Mouse (Mus musculus) intestine, embryonic 15.5 days (tissue): ENCODE data around the gene Isca2. TPM values are rescaled to one million over a fixed set of nuclear protein-coding genes. Genes with fewer than 3 reads are reported as not detected.

ENCODE experiments used
- ATAC-seq: fragments of 200-750 bp; cut with Nextera tagmentation; 2 replicates; pipeline ENCODE4 v1.8.0; 2017; ENCODE audit warnings: moderate TSS enrichment, moderate library complexity
- H3K27ac ChIP-seq: fragments of 300-500 bp; sonication (generic); 2 replicates; pipeline ENCODE4 v1.5.1; 2015; ENCODE audit warnings: mild to moderate bottlenecking, inconsistent platforms
- H3K27me3 ChIP-seq: fragments of 300-500 bp; sonication (generic); replicated peaks from 2 replicates; pipeline ENCODE4 v1.6.1; 2015; ENCODE audit warnings: inconsistent platforms
- H3K36me3 ChIP-seq: fragments of 300-500 bp; sonication (generic); 2 replicates; pipeline ENCODE4 v1.6.1; 2015; ENCODE audit warnings: inconsistent platforms
- H3K4me1 ChIP-seq: fragments of 300-500 bp; sonication (generic); replicated peaks from 2 replicates; pipeline ENCODE4 v1.6.1; 2015; ENCODE audit warnings: inconsistent platforms
- H3K4me2 ChIP-seq: fragments of 300-500 bp; sonication (generic); replicated peaks from 2 replicates; pipeline ENCODE4 v1.6.1; 2015; ENCODE audit warnings: mild to moderate bottlenecking, inconsistent platforms
- H3K4me3 ChIP-seq: fragments of 300-500 bp; sonication (generic); replicated peaks from 2 replicates; pipeline ENCODE4 v1.5.1; 2015; ENCODE audit warnings: inconsistent platforms
- H3K9ac ChIP-seq: fragments of 300-500 bp; sonication (generic); 2 replicates; pipeline ENCODE4 v1.6.1; 2015; ENCODE audit warnings: inconsistent platforms
- H3K9me3 ChIP-seq: fragments of 300-500 bp; sonication (generic); 2 replicates; pipeline ENCODE4 v1.6.1; 2016; ENCODE audit warnings: inconsistent platforms
- WGBS: fragments of 180-500 bp; shearing (Covaris S2); methylation state at CpG from one replicate; pipeline ENCODE4 v1.1.7; 2015; 5-methylcytosine and 5-hydroxymethylcytosine counted together
- polyA plus RNA-seq: library from polyadenylated mRNA; unstranded; fragments of >200 nt; fragmentation: Nextera tagmentation; extraction: Ambion mirVana; gene quantifications from 2 replicates; pipeline ENCODE4 v1.2.1, GENCODE M21; 2015

Gene Isca2
- polyA plus RNA-seq, 1 experiment from 2014 or later: 124 TPM

DNA sequence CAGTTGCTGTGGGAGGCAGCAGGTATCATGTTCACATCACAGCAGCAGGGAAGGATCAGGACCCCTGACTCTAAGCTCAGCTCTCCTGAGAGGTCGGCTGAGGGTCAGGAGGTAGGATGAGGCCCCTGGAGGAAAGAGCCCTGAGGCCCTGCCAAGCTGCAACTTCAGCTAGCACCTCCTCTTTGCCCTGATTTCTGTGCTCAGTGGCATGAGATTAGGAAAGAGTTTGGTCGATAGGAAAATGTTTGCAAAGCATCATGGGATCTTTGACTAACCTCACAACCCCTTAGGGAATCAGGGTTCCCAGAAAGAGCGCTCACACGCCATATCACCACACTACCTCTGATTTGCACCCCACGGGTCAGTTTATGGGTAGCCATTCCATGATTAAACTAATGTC, 33.7 kb downstream of the Isca2 start:
- Histone ChIP-seq H3K36me3 (no peaks in the 10 kb centered on the region), H3K9ac (no peak overlapping the region), H3K4me3 (no peak overlapping the region), H3K27me3 (no peaks in the 10 kb centered on the region), H3K4me1 (peaks cover 11% of the 10 kb centered on the region), H3K27ac (no peak overlapping the region), H3K4me2 (no peak overlapping the region; the same call in 1 of the 2 replicates), H3K9me3 (no peaks in the 10 kb centered on the region)
- 53% methylated on average over 5 of the region's 5 CpGs for WGBS
- peak; percentile 35 for ATAC-seq

DNA sequence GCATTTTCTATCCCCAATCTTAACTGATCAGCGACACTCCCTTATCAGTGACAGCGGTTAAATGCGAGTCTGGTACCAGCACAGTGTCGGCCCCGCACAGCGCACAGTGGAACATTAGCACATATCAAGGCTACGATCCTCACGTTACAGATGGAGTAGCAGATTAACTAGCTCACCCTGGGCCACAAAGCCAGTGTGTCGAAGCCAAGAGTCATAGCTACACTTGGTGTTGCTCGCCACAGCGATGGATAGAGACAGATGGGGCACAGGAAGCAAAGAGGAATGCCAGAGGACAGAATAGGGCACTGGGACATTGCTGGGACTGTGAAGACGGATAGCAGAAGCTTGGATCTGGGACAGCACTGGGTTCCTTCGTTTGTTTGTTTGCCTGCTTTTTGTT, 34.3 kb downstream of the Isca2 start:
- Histone ChIP-seq H3K9me3 (no peaks in the 10 kb centered on the region), H3K27ac (no peak overlapping the region), H3K36me3 (no peaks in the 10 kb centered on the region), H3K27me3 (no peaks in the 10 kb centered on the region), H3K9ac (no peak overlapping the region), H3K4me3 (no peak overlapping the region), H3K4me1 (peaks cover 11% of the 10 kb centered on the region), H3K4me2 (no peak overlapping the region)
- WGBS: 80% methylated on average over 13 of the region's 13 CpGs
- no peak for ATAC-seq

DNA sequence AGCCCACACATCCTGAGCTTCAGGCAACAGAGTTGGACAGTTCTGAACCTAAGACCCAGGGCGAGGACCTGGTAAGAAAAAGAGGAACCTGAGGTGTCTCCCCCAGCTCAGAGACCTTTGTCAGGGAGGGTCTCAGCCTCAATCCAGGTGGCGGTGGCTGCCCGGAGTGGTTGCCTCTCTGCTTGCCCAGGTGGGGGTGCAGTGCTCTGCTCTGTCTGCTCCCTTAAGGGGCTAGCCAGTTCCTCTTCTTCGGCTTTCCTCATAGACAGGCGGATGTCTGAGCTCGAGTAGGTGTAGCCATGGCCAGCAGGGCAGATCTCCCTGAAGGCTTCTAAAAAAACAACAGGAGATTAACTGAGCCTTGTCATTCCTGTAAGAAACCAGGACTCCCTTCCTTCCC, 36.0 kb downstream of the Isca2 start:
- no peaks in the 10 kb centered on the region for H3K9me3 ChIP-seq
- 80% methylated on average over 6 of the region's 6 CpGs for WGBS
- no peak overlapping the region for H3K4me3 ChIP-seq
- ATAC-seq: no peak
- H3K27me3 ChIP-seq: no peaks in the 10 kb centered on the region
- H3K4me1 ChIP-seq: peaks cover 11% of the 10 kb centered on the region
- H3K9ac ChIP-seq: no peak overlapping the region
- H3K4me2 ChIP-seq: no peak overlapping the region
- H3K36me3 ChIP-seq: no peaks in the 10 kb centered on the region
- H3K27ac ChIP-seq: no peak overlapping the region

DNA sequence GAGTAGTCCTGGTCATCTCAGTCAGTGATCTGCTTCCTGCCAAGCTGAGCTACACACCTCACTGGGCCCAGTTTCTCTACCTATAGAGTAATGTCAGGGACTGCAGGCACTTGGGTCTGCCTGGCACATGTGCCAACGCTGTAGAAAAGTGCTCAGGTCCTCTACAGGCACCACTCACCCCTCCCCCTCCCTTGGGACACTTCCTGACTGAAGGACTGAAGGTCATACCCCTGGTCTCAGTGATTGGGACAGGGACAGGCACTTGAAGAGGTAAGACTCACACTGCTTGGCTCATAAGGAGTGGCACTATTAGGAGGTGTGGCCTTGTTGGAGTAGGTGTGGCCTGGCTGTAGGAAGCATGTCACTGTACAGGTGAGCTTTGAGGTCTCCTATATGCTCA, 37.8 kb downstream of the Isca2 start:
- no peak overlapping the region for H3K27ac ChIP-seq

DNA sequence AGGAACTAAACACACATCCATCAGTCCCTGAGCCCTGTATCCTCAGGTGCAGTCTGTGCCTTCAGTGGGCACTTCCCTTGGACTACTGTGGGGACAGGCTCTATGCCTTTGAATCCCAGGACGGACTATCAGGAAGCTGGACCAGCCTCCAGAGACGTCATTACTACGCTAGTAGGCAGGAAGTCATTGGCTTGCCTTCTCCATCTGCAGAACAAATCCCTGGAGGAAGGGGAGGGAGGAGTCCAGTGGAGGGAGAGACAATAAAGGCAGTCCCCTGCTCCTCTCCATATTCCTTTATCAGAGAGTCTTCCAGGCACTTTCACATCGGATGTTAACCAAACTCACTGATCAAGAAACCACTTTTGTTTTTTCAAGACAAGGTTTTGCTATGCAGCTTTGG, 38.5 kb downstream of the Isca2 start:
- H3K27ac ChIP-seq: no peak overlapping the region
- H3K4me2 ChIP-seq: no peak overlapping the region
- WGBS: 52% methylated on average over 4 of the region's 4 CpGs
- no peaks in the 10 kb centered on the region; the same call in 1 of the 2 replicates for H3K4me1 ChIP-seq
- H3K9ac ChIP-seq: no peak overlapping the region
- H3K9me3 ChIP-seq: no peaks in the 10 kb centered on the region
- no peaks in the 10 kb centered on the region for H3K36me3 ChIP-seq
- no peaks in the 10 kb centered on the region for H3K27me3 ChIP-seq
- ATAC-seq: no peak
- no peak overlapping the region for H3K4me3 ChIP-seq

More for the DNA sequence above, 37.8 kb downstream of the Isca2 start:
- H3K27me3 ChIP-seq: no peaks in the 10 kb centered on the region
- H3K9ac ChIP-seq: no peak overlapping the region
- no peaks in the 10 kb centered on the region for H3K9me3 ChIP-seq
- H3K4me2 ChIP-seq: no peak overlapping the region
- no peaks in the 10 kb centered on the region for H3K36me3 ChIP-seq
- H3K4me1 ChIP-seq: peaks cover 2% of the 10 kb centered on the region
- no peak overlapping the region for H3K4me3 ChIP-seq
- 0 out of 2 replicates have a peak, but pooled peaks have one; percentile 16 for ATAC-seq
- WGBS: 71% methylated on average over 1 of the region's 1 CpGs

DNA sequence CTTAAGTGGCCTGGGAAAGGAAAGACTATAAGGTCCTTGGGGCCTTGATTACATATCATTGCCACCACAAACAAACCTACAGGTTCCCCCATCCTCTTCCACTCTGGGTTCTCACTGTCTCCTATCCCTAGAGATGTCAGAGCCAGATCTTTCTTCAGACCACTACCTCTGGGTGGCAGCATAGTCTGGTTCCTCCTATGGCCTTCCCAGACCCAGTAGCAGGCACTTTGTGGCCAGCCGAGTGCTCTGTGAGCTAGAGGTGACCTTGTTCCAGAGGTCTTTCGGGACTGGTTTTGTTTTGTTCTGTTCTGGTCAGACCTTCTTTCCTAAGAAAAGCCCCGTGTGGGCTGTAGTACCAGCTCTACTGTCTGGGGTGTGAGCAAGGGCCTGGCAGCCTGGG, 39.0 kb downstream of the Isca2 start:
- Histone ChIP-seq H3K4me3 (no peak overlapping the region), H3K4me1 (no peaks in the 10 kb centered on the region), H3K36me3 (no peaks in the 10 kb centered on the region), H3K9ac (no peak overlapping the region), H3K27ac (no peak overlapping the region), H3K27me3 (no peaks in the 10 kb centered on the region), H3K4me2 (no peak overlapping the region), H3K9me3 (no peaks in the 10 kb centered on the region)
- WGBS: 57% methylated on average over 3 of the region's 3 CpGs
- ATAC-seq: no peak

DNA sequence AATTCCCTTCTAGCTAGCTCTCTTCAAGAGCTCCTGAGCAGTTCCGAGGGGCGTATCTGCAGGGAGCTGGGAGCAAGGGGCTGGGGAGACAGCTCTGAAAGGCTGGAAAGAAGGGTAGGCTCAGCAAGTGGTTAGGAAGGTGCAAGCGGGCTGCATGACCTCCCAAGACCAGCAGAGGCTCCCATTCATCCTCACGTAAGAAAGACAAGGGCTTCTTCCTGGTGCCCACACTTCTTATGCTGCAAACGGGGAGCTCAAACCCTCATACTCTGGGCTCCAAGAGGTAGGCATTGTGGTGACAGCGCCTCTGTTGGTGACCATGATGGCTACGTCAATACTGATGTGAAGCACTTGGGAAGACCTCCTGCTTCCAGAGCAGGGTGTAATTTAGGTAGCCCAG, 40.7 kb downstream of the Isca2 start:
- no peak overlapping the region for H3K4me2 ChIP-seq
- no peak overlapping the region for H3K9ac ChIP-seq
- no peak for ATAC-seq

DNA sequence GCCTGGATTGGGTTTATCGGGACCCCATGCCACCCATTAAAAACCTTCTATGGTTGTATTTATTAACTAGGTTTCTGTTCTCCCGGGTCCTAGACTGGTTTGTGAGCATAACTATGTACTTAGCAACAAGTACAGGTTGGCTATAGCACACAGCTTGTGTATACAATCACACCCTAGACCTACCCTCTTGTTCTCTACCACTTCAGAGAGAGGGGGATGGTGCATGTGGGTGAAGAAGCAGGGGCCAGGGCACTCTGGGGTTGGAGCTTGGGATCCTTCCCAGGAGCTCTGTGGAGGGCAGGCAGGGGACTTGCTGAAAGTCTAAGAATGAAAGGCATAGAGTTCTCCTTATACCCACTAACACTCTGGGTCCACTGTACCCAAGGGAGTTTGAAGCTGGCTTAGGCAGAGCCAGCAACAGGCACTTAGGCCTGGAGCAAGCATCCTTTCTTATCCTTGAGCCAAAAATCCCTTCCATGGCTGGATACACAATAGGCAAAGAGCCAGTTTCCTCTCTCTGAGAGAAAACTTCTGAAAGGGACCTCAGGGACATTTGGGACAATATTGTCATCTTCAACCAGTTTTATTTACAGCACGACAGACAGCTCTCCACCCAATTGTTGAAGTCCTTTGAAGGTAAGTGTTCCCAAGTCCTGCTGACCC, 41.7 kb downstream of the Isca2 start:
- Histone ChIP-seq H3K4me3 (no peak overlapping the region), H3K4me2 (no peak overlapping the region), H3K4me1 (no peaks in the 10 kb centered on the region), H3K9me3 (no peaks in the 10 kb centered on the region), H3K27ac (no peak overlapping the region), H3K27me3 (no peaks in the 10 kb centered on the region), H3K36me3 (no peaks in the 10 kb centered on the region), H3K9ac (no peak overlapping the region)
- WGBS: 57% methylated on average over 3 of the region's 3 CpGs
- no peak for ATAC-seq

More for the DNA sequence above, 40.7 kb downstream of the Isca2 start:
- Histone ChIP-seq H3K27me3 (no peaks in the 10 kb centered on the region), H3K4me1 (no peaks in the 10 kb centered on the region), H3K36me3 (no peaks in the 10 kb centered on the region), H3K4me3 (no peak overlapping the region), H3K27ac (no peak overlapping the region), H3K9me3 (no peaks in the 10 kb centered on the region)
- 47% methylated on average over 7 of the region's 7 CpGs for WGBS

DNA sequence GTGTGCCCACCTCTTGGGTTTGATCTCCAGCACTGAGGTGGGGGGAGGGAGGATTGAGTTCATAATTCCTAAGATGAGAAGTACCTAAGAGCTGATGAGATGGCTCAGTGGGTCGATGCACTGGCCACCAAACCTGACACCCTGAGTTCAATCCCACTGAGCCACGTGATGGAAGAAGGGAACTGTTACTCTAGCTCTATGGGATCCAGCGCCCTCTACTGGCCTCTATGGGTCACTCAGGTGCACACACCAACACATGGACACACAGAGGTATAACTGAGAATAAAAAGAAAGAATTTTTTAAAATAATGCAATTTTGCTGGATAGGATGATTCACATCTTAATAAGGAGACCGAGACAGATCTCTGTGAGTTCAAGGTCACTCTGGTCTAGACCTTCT, 45.4 kb downstream of the Isca2 start:
- ATAC-seq: no peak
- no peaks in the 10 kb centered on the region for H3K4me1 ChIP-seq
- H3K27me3 ChIP-seq: no peaks in the 10 kb centered on the region
- 72% methylated on average over 4 of the region's 4 CpGs for WGBS
- H3K9ac ChIP-seq: no peak overlapping the region
- no peak overlapping the region for H3K4me3 ChIP-seq
- H3K36me3 ChIP-seq: no peaks in the 10 kb centered on the region
- H3K9me3 ChIP-seq: no peaks in the 10 kb centered on the region
- H3K27ac ChIP-seq: no peak overlapping the region
- no peak overlapping the region for H3K4me2 ChIP-seq

DNA sequence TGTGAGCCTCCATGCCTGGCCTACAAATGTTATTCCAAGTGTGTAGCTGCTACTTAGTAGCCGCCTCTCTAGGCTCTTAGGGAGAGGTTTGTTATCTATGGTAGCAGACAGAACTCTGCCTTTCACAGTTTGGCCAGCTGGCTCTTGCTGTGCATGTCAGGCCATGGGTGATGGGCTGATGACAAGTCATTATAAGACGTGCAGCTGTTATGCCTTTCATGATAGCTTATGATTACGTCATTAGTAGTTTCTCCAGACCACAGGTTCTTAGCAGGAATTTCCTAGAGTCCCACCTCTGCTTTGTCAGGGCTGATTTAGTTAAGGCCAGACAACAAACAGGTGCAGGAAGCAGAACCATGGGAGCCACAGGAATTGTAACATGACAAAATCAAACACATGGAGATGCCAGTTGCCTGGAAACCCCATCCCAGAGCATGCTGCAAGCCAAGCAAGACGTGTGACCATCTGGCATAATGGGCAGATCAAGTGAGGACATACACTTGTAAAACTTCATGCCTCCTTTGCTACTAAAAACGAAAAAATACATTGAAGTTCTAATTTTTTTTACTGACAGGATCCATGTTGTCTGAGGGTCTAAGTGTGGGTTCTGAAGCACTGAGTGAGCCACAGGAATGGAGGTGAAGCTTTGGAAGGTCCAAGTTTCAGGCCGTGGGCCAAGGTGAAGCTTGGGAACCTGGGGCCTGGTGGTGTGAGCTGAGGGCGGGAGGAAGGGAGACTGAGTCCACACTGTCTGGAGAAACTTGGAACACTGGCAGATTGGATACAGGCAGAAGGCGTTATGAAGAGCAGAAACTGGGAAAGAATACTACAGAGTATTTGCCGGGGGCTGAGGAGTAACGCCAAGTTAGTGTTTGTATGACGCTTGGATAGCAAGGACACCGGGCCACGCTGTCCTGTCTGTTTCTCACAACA, 46.5 kb downstream of the Isca2 start:
- Histone ChIP-seq H3K9me3 (no peaks in the 10 kb centered on the region), H3K9ac (no peak overlapping the region), H3K27ac (no peak overlapping the region), H3K4me1 (no peaks in the 10 kb centered on the region), H3K36me3 (no peaks in the 10 kb centered on the region), H3K4me2 (no peak overlapping the region), H3K4me3 (no peak overlapping the region), H3K27me3 (no peaks in the 10 kb centered on the region)
- ATAC-seq: no peak; the same call in 1 of the 2 replicates
- 85% methylated on average over 13 of the region's 13 CpGs for WGBS

DNA sequence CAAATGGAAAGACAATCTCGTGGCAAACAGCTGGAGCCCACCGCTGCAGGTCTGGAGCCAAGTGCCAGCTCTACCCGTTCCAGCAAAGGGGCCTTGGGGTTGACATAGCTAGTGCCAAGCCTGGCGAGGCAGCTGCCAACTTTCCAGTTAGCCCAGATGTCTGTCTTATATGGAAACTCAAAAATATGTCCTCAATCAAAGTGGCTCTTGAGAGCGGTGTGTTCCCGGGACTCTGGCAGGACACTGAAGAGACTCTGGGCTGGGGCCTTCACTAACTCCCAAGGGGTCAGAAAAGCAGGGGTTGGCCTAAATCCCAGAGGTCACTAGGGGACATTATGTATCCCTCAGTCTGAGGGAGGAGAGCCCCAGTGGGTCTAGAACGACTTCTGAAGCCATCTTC, 50.5 kb downstream of the Isca2 start:
- Histone ChIP-seq H3K27ac (no peak overlapping the region), H3K4me1 (no peaks in the 10 kb centered on the region), H3K4me2 (no peak overlapping the region), H3K4me3 (no peak overlapping the region), H3K27me3 (no peaks in the 10 kb centered on the region), H3K9ac (no peak overlapping the region), H3K9me3 (no peaks in the 10 kb centered on the region), H3K36me3 (no peaks in the 10 kb centered on the region)
- WGBS: 78% methylated on average over 7 of the region's 7 CpGs
- ATAC-seq: no peak

DNA sequence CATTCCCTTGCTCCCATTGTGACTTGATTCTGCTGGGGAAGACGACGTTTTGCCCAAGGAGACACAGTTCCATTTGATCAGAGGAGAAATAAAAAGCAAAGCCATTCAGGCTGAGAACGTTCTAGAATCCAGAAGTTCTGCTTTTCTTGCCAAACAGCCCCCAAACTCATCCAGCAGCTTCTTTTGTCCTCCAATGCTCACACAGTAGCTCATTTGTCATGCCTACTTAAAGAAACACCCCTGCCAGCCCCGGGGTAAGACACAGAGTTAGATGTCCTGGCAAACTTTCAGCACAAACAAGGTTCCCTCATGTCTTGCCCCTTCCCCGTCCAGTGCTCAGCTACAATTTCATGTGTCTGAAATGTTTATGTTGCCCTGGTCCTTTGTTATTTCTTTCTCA, 51.2 kb downstream of the Isca2 start:
- no peak overlapping the region for H3K9ac ChIP-seq
- no peaks in the 10 kb centered on the region for H3K4me1 ChIP-seq
- no peak overlapping the region for H3K4me2 ChIP-seq
- no peak overlapping the region for H3K27ac ChIP-seq
- 65% methylated on average over 5 of the region's 5 CpGs for WGBS
- H3K9me3 ChIP-seq: no peaks in the 10 kb centered on the region
- no peaks in the 10 kb centered on the region for H3K27me3 ChIP-seq
- H3K4me3 ChIP-seq: no peak overlapping the region
- ATAC-seq: no peak
- H3K36me3 ChIP-seq: no peaks in the 10 kb centered on the region
